In the genomic region with DNA sequence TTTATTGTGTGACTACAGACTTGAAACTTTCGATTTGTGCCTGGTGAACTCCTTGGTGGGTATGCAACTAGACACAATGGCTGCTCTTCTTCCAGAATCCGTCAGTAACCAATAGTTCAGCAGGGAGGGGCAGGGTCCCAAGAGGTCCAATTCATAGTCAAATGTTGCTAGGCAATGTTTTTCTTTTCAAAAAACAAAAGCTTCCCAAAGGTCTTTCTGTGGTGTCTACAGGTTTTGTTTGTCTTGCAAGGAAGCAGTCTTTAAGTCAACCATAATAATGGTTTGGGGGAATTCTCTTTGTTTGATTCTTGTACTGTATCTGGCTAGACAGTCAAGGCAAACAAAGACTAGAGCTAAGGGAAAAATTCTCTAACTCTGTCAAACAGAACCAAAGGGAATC, we compare ENCODE assay signal across 27 mouse cellular contexts.
"Had no signal": no experiment of that assay in that cellular context is flagged by ENCODE, and none has a peak within 500 bp of the region (broad histone marks: within the 10 kb centered on the region; RNA-seq: fewer than 3 reads in every experiment).

No protein-coding gene starts in this region.

- H3K9ac ChIP-seq: heart, embryonic 12.5 days; hindbrain, embryonic 12.5 days; hindbrain, embryonic 14.5 days; intestine, embryonic 15.5 days; kidney, embryonic 15.5 days; limb, embryonic 12.5 days; liver, embryonic 13.5 days; liver, embryonic 15.5 days; liver, postnatal 0 days had no signal

- H3K36me3 ChIP-seq: heart, embryonic 10.5 days; heart, embryonic 12.5 days; hindbrain, embryonic 12.5 days; intestine, embryonic 15.5 days; kidney, embryonic 15.5 days; limb, embryonic 10.5 days; limb, embryonic 12.5 days; liver, embryonic 13.5 days; liver, embryonic 15.5 days had no signal

- H3K4me1 ChIP-seq: heart, embryonic 10.5 days; heart, embryonic 12.5 days; hindbrain, embryonic 12.5 days; intestine, embryonic 15.5 days; kidney, embryonic 15.5 days; limb, embryonic 10.5 days; limb, embryonic 12.5 days; liver, embryonic 13.5 days; liver, embryonic 15.5 days had no signal

- H3K4me2 ChIP-seq: heart, embryonic 12.5 days; hindbrain, embryonic 12.5 days; hindbrain, embryonic 14.5 days; intestine, embryonic 15.5 days; kidney, embryonic 15.5 days; limb, embryonic 12.5 days; liver, embryonic 11.5 days; liver, embryonic 13.5 days; liver, embryonic 15.5 days had no signal

- H3K27me3 ChIP-seq: liver, embryonic 13.5 days had no signal

- H3K9me3 ChIP-seq: heart, embryonic 10.5 days; heart, embryonic 12.5 days; hindbrain, embryonic 12.5 days; intestine, embryonic 15.5 days; kidney, embryonic 15.5 days; limb, embryonic 10.5 days; limb, embryonic 12.5 days; liver, embryonic 13.5 days; liver, embryonic 15.5 days had no signal

- H3K27ac ChIP-seq: heart, embryonic 10.5 days; hindbrain, embryonic 12.5 days; hindbrain, embryonic 14.5 days; intestine, embryonic 15.5 days; kidney, embryonic 15.5 days; kidney, postnatal 0 days; limb, embryonic 10.5 days; limb, embryonic 12.5 days; liver, embryonic 13.5 days; liver, embryonic 15.5 days had no signal

- DNase-seq: gastrocnemius, postnatal 10 days; gastrocnemius, postnatal 25 days; heart, adult 18-20 months; heart, postnatal 10 days; heart, postnatal 4 days; kidney, adult 11 months; kidney, adult 2 months; kidney, adult 9 months; kidney, postnatal 14 days; kidney, postnatal 36 days; layer of hippocampus, adult 9-11 months; layer of hippocampus, postnatal 36 days; liver; liver, embryonic 13.5 days; liver, postnatal 0 days had no signal

- H3K4me3 ChIP-seq: heart, embryonic 10.5 days; heart, embryonic 12.5 days; hindbrain, embryonic 12.5 days; intestine, embryonic 15.5 days; kidney, embryonic 15.5 days; limb, embryonic 10.5 days; limb, embryonic 12.5 days; liver, embryonic 13.5 days; liver, embryonic 15.5 days had no signal

- ATAC-seq: inflammation-experienced regulatory T-cells, adult 6 months; intestine, embryonic 15.5 days; liver, postnatal 0 days had no signal
